Mouse (Mus musculus) spleen, adult 10 weeks (tissue): ENCODE data around the gene Tpt1. TPM values are rescaled to one million over a fixed set of nuclear protein-coding genes. Genes with fewer than 3 reads are reported as not detected.

ENCODE experiments used
- polyA plus RNA-seq: library from polyadenylated mRNA; stranded (reverse); fragments of 350-450 nt; fragmentation: Illumina TruSeq; extraction: RNeasy Lipid Tissue Mini Kit (QIAGEN cat#74804); gene quantifications from one replicate; pipeline ENCODE4 v1.2.3, GENCODE M21; 2015; ENCODE audit warnings: low replicate concordance; ENCODE audit not compliant: insufficient read depth

Gene Tpt1
- 12,156 TPM for polyA plus RNA-seq

GRCm38 (mm10) chr14:75844867-75845697, at the start of gene Tpt1:
TSS of gene Tpt1 (plus strand) at chr14:75845093.

Other genes with a start within 250 kb of the Tpt1 start
- not detected for gene Erich6b, start 202.8 kb upstream of the Tpt1 start, polyA plus RNA-seq
- gene Cog3, start 90.6 kb upstream of the Tpt1 start, polyA plus RNA-seq = 37.4 TPM
- gene Slc25a30, start 58.1 kb upstream of the Tpt1 start, polyA plus RNA-seq = 19.0 TPM
- not detected for gene Kctd4, start 109.9 kb downstream of the Tpt1 start, polyA plus RNA-seq
- 33.7 TPM for gene Gtf2f2, start 165.8 kb downstream of the Tpt1 start, polyA plus RNA-seq